In genomic region chr16:95967455-95967854, GRCm38 (mm10) we compare ENCODE assay signal across 21 mouse cellular contexts.
"Had no signal": no experiment of that assay in that cellular context is flagged by ENCODE, and none has a peak within 500 bp of the region (broad histone marks: within the 10 kb centered on the region; RNA-seq: fewer than 3 reads in every experiment).

No protein-coding gene starts in this region.

- H3K4me3 ChIP-seq: liver, embryonic 12.5 days; midbrain, embryonic 10.5 days; midbrain, embryonic 12.5 days; myocyte; neural tube, embryonic 13.5 days; neural tube, embryonic 15.5 days; stomach, embryonic 15.5 days had no signal

- ATAC-seq: liver, embryonic 12.5 days; midbrain, embryonic 16.5 days had no signal

- DNase-seq: lung, adult 18-20 months; lung, embryonic 14.5 days; lung, postnatal 14 days; lung, postnatal 4 days; midbrain, embryonic 14.5 days; retina, postnatal 1 day; right cerebral cortex, postnatal 25 days; right cerebral cortex, postnatal 4 days; thymus, adult 2 months; thymus, postnatal 25 days; thymus, postnatal 4 days had no signal

- H3K27ac ChIP-seq: liver, embryonic 12.5 days; liver, embryonic 14.5 days; midbrain, embryonic 10.5 days; midbrain, embryonic 12.5 days; neural tube, embryonic 13.5 days; neural tube, embryonic 15.5 days; stomach, embryonic 15.5 days; stomach, postnatal 0 days had no signal

- H3K9ac ChIP-seq: liver, embryonic 12.5 days; liver, embryonic 14.5 days; lung, embryonic 14.5 days; midbrain, embryonic 12.5 days; neural tube, embryonic 13.5 days; neural tube, embryonic 15.5 days; stomach, embryonic 15.5 days had no signal

- H3K9me3 ChIP-seq: liver, embryonic 12.5 days; midbrain, embryonic 10.5 days; midbrain, embryonic 12.5 days; neural tube, embryonic 13.5 days; neural tube, embryonic 15.5 days; stomach, embryonic 15.5 days had no signal

- H3K36me3 ChIP-seq: liver, embryonic 12.5 days; midbrain, embryonic 10.5 days; midbrain, embryonic 12.5 days; neural tube, embryonic 13.5 days; neural tube, embryonic 15.5 days; stomach, embryonic 15.5 days had no signal

- H3K4me2 ChIP-seq: liver, embryonic 12.5 days; lung, embryonic 14.5 days; midbrain, embryonic 12.5 days; neural tube, embryonic 13.5 days; neural tube, embryonic 15.5 days; stomach, embryonic 15.5 days had no signal

- H3K27me3 ChIP-seq: midbrain, embryonic 12.5 days; neural tube, embryonic 13.5 days; neural tube, embryonic 15.5 days; stomach, embryonic 15.5 days had no signal

- H3K4me1 ChIP-seq: liver, embryonic 12.5 days; midbrain, embryonic 10.5 days; midbrain, embryonic 12.5 days; neural tube, embryonic 13.5 days; stomach, embryonic 15.5 days had no signal
